Mouse (Mus musculus) liver, postnatal 0 days (tissue): ENCODE measurements at regions not wholly inside any gene's neighbourhood (a gene's known extent, or its start where the extent isn't known, plus 50 kb on each side); places are given as distances from the start of the nearest gene placed in this dataset.

Source experiments
- ATAC-seq: fragments of 200-750 bp; cut with Nextera tagmentation; 2 replicates; pipeline ENCODE4 v1.8.0; 2017; ENCODE audit warnings: mild to moderate bottlenecking, moderate library complexity
- DNase-seq: peaks from one replicate; pipeline ENCODE4 v3.0.0-alpha.2; 2016
- H3K27ac ChIP-seq: fragments of 300-500 bp; sonication (generic); 2 replicates; pipeline ENCODE4 v1.5.1; 2014; ENCODE audit warnings: antibody characterized with exemption, moderate library complexity, mild to moderate bottlenecking, low read depth
- H3K27me3 ChIP-seq: fragments of 300-500 bp; sonication (generic); 2 replicates; pipeline ENCODE4 v1.6.1; 2014; ENCODE audit warnings: low read length, control low read depth, mixed read lengths; ENCODE audit not compliant: insufficient read depth
- H3K36me3 ChIP-seq: fragments of 300-500 bp; sonication (generic); replicated peaks from 2 replicates; pipeline ENCODE4 v1.6.1; 2014; ENCODE audit warnings: mild to moderate bottlenecking, control low read depth, low read length, moderate library complexity, mixed read lengths; ENCODE audit not compliant: insufficient read depth
- H3K4me1 ChIP-seq: fragments of 300-500 bp; sonication (generic); 2 replicates; pipeline ENCODE4 v1.6.1; 2014; ENCODE audit warnings: antibody characterized with exemption, mild to moderate bottlenecking, control low read depth; ENCODE audit not compliant: insufficient read depth
- H3K4me2 ChIP-seq: fragments of 300-500 bp; sonication (generic); 2 replicates; pipeline ENCODE4 v1.6.1; 2014; ENCODE audit warnings: low read depth, mild to moderate bottlenecking, low read length, moderate library complexity, mixed read lengths
- H3K4me3 ChIP-seq: fragments of 300-500 bp; sonication (generic); 2 replicates; pipeline ENCODE4 v1.5.1; 2014; ENCODE audit warnings: low read depth, low read length
- H3K9ac ChIP-seq: fragments of 300-500 bp; sonication (generic); replicated peaks from 2 replicates; pipeline ENCODE4 v1.6.1; 2014; ENCODE audit warnings: mild to moderate bottlenecking, moderate library complexity
- H3K9me3 ChIP-seq: fragments of 300-500 bp; sonication (generic); 2 replicates; pipeline ENCODE4 v1.6.1; 2016; ENCODE audit warnings: mild to moderate bottlenecking, control low read depth, low read length, mixed read lengths
- CTCF ChIP-seq: sonication (generic); IDR thresholded peaks from 2 replicates; pipeline ENCODE4 v1.5.1; 2016; ENCODE audit warnings: antibody characterized with exemption, low read depth
- EP300 ChIP-seq: IDR thresholded peaks from 2 replicates; pipeline ENCODE4 v1.6.1; 2016; ENCODE audit warnings: antibody characterized with exemption, low read depth, mild to moderate bottlenecking
- WGBS: fragments of 180-500 bp; shearing (Covaris S2); extraction: QIAGEN DNeasy Blood & Tissue Kit; methylation state at CpG from one replicate; pipeline ENCODE4 v1.1.7; 2014; ENCODE audit not compliant: insufficient replicate concordance; 5-methylcytosine and 5-hydroxymethylcytosine counted together

- H3K4me3 ChIP-seq, result no peak overlapping the region
- TF ChIP-seq CTCF (no peak), EP300 (no peak)
- 0 out of 2 replicates have a peak, but pooled peaks cover 3% of the 10 kb centered on the region for H3K27me3 ChIP-seq
- peaks cover 2% of the 10 kb centered on the region for H3K4me1 ChIP-seq
- no peaks in the 10 kb centered on the region for H3K9me3 ChIP-seq
- H3K27ac ChIP-seq, result no peak overlapping the region
- ATAC-seq (no peak), DNase-seq (no peak)
- no peaks in the 10 kb centered on the region for H3K36me3 ChIP-seq
- H3K4me2 ChIP-seq, result no peak overlapping the region
- H3K9ac ChIP-seq, result no peak overlapping the region
- WGBS, result 77% methylated on average over 10 of the region's 10 CpGs
Observed at GRCm38 (mm10) chr5:111527741-111528140, 110.6 kb downstream of the Mn1 start.

GRCm38 (mm10) chr5:111529096-111529495 is 111.9 kb downstream of the Mn1 start:
- no peak for DNase-seq
- Histone ChIP-seq H3K27ac (no peak overlapping the region), H3K4me2 (no peak overlapping the region), H3K36me3 (no peaks in the 10 kb centered on the region), H3K9me3 (no peaks in the 10 kb centered on the region), H3K27me3 (0 out of 2 replicates have a peak, but pooled peaks cover 3% of the 10 kb centered on the region), H3K9ac (no peak overlapping the region), H3K4me3 (no peak overlapping the region), H3K4me1 (peaks cover 2% of the 10 kb centered on the region; the same call in 1 of the 2 replicates)
- no peak for ATAC-seq
- 41% methylated on average over 9 of the region's 9 CpGs for WGBS
- no peak for TF ChIP-seq EP300
- no peak for TF ChIP-seq CTCF

GRCm38 (mm10) chr5:111530628-111531524 is 113.7 kb downstream of the Mn1 start:
- ATAC-seq (no peak), DNase-seq (no peak)
- WGBS, result 34% methylated on average over 26 of the region's 26 CpGs
- no peak overlapping the region for H3K27ac ChIP-seq
- H3K4me3 ChIP-seq, result no peak overlapping the region
- H3K36me3 ChIP-seq, result no peaks in the 10 kb centered on the region
- H3K9ac ChIP-seq, result no peak overlapping the region
- H3K4me1 ChIP-seq, result peaks cover 2% of the 10 kb centered on the region; the same call in 1 of the 2 replicates
- no peaks in the 10 kb centered on the region for H3K9me3 ChIP-seq
- peak overlapping the region; percentile 38; the same call in 1 of the 2 replicates for H3K4me2 ChIP-seq
- H3K27me3 ChIP-seq, result 0 out of 2 replicates have a peak, but pooled peaks cover 3% of the 10 kb centered on the region
- no peak for TF ChIP-seq CTCF
- TF ChIP-seq EP300, result no peak

DNA sequence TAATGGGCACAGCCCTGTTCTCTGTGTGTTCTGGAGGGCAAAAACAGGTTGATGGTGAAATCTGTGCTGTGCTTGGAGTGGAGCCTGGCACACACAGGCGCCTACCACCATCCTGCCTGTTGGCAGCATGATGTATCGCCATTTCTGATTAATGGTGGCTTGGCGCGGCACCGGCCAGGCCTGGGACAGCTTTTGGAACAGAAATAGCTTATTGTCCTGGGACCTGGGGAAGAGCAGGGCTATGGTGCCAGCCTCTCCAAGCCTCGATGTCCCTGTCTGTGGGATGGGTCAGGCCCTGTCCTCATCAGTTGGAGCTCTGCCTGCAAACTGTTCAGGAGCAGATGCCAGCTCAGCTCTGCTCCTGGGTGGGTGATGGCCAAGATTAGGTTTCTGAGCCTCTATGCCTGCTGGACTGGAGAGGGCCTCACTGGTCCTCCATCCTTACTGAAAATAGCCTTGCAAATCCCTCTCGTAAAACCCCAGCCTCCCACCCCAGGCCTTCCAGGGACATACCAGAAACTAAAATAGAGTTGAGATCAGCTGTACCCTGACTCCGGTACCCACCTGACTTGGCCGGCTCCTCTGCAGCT is 115.4 kb downstream of the Mn1 start:
- no peak for ATAC-seq
- WGBS, result 84% methylated on average over 9 of the region's 9 CpGs

GRCm38 (mm10) chr5:111535978-111536377 is 118.8 kb downstream of the Mn1 start:
- ATAC-seq, result peak; percentile 88
- H3K4me2 ChIP-seq, result no peak overlapping the region
- H3K27me3 ChIP-seq, result no peaks in the 10 kb centered on the region
- no peak overlapping the region for H3K4me3 ChIP-seq
- no peaks in the 10 kb centered on the region for H3K36me3 ChIP-seq
- no peak overlapping the region for H3K27ac ChIP-seq
- no peak overlapping the region for H3K9ac ChIP-seq
- WGBS, result 15% methylated on average over 13 of the region's 13 CpGs
- TF ChIP-seq CTCF (no peak), EP300 (peak; percentile 78)
- DNase-seq, result peak; percentile 54
- no peaks in the 10 kb centered on the region for H3K4me1 ChIP-seq
- H3K9me3 ChIP-seq, result no peaks in the 10 kb centered on the region

More for the DNA sequence above, 115.4 kb downstream of the Mn1 start:
- H3K4me2 ChIP-seq, result no peak overlapping the region
- no peak overlapping the region for H3K9ac ChIP-seq
- no peak overlapping the region for H3K27ac ChIP-seq
- no peaks in the 10 kb centered on the region for H3K9me3 ChIP-seq
- TF ChIP-seq EP300, result no peak
- TF ChIP-seq CTCF, result no peak
- H3K36me3 ChIP-seq, result no peaks in the 10 kb centered on the region
- no peak overlapping the region for H3K4me3 ChIP-seq
- H3K4me1 ChIP-seq, result peaks cover 2% of the 10 kb centered on the region; the same call in 1 of the 2 replicates
- no peak for DNase-seq
- H3K27me3 ChIP-seq, result 0 out of 2 replicates have a peak, but pooled peaks cover 3% of the 10 kb centered on the region

DNA sequence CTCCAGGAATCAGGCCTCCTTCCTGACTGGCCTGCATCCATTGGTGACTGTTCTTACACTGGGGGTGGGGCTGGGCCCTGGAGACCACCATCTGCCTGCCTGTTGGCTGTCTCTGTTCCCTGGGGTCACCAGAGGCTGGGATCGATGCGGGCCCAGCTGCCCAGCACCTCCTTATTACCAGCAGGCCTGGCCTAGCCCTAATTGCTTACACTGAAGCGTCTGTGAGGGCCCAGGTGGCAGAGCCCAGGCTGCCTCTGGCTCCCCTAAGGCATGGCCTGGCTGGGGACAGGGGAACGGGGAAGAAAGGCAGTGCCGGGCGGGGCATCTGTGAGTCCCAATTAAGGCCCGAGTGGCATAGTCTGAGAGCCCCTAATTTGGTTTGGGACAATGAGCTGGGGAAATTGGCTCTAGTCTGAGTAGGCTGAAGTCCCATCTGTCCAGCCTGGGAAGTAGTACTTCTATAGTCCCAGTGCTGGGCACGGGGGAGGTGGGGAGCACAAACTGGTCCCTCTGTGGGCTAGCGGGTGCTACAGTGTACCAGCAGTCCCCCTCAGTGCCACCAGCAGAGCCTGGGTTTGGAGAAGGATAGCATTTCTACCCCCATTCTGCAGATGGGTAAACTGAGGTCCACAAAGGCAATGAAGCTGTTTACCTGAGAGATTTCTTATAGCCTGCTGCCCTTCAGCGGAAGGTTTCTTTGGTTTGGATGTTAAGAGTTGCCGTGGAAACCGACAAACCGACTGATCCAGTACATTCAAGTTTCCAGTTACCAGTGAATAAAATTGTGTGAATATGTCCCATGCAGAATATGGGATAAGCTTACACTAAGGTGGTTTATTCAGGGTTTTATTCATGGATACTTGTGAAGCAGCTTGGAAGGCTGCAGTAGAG is 121.6 kb downstream of the Mn1 start:
- Histone ChIP-seq H3K4me2 (no peak overlapping the region), H3K27ac (no peak overlapping the region), H3K9me3 (no peaks in the 10 kb centered on the region), H3K36me3 (no peaks in the 10 kb centered on the region), H3K9ac (no peak overlapping the region), H3K4me1 (no peaks in the 10 kb centered on the region), H3K27me3 (no peaks in the 10 kb centered on the region), H3K4me3 (no peak overlapping the region)
- TF ChIP-seq EP300 (no peak), CTCF (no peak)
- 85% methylated on average over 13 of the region's 13 CpGs for WGBS
- no peak for DNase-seq
- no peak for ATAC-seq
